Mouse (Mus musculus) megakaryocyte, adult 5-6 weeks (primary cell): Measurements from ENCODE around the gene Six3. TPM values are rescaled to one million over a fixed set of nuclear protein-coding genes. Genes with fewer than 3 reads are reported as not detected.

Experiments
- ATAC-seq: 2 replicates; pipeline ENCODE4 v1.8.0; 2016; ENCODE audit warnings: mild to moderate bottlenecking, inconsistent platforms; ENCODE audit not compliant: poor library complexity, severe bottlenecking
- total RNA-seq, 2 experiments: library from RNA; stranded (forward) in 1 of 2; stranded (reverse) in 1 of 2; fragments of 153-499, 151-499 nt in 1 of 2; fragments of 221-1000, 200-1000 nt in 1 of 2; gene quantifications; 2 replicates each; pipeline versions ENCODE4 v1.2.3 to v1.2.4; 2015 to 2017

Gene Six3
- total RNA-seq (2015) (not detected in 2 replicates), total RNA-seq (2017) (not detected in 2 replicates)

DNA sequence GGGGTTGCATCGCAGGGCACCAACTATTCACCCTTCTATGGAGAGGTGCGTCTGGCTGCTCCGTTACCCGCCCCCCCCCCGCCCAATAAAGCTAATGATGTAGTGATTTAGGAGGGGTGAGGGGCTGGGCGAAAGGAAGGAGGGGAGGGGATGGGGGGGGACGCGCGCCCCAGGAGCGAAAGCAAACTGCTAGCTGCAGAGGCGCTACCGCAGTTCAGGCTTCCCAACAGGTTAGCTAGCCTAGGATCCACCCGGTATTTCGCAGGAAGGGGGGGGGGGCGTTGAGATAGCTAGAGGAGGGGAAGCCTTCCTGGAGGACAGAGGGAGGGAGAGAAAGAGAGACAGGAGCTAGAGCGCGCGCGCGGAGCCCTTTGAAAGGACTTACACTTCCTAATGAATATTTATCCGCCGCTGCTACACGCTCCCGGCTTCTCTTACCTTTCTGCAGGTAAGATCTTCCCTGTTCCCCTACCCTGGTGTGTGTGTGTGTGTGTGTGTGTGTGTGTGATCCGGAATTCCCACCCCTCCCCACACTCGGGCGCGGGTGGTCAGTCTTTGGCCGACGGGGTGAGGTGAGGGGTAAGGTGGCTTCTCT, at the start of gene Six3:
Gene Six3 (plus strand): TSS at position 343 of the 595 bp plus-strand sequence.
- ATAC-seq, result no peak

DNA sequence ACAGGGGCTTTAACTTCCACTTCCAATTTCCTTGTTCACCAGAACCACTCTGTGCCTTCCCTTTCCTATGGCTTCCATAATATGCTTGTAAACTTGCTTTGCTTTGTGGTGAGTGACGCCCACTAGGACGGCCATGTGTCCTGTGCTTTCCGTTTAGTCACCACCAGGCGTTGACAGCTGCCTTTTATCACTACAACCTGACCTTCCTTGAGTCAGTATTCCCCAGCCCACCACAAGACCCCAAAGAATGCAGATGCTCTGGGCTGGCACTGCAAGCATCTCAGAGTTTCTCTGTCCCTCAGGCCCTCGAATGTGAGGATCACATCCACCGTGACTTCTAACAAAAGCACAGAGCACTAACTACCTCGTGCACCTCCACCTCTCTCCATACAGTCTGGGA, 49.3 kb upstream of the Six3 start:
- no peak for ATAC-seq

DNA sequence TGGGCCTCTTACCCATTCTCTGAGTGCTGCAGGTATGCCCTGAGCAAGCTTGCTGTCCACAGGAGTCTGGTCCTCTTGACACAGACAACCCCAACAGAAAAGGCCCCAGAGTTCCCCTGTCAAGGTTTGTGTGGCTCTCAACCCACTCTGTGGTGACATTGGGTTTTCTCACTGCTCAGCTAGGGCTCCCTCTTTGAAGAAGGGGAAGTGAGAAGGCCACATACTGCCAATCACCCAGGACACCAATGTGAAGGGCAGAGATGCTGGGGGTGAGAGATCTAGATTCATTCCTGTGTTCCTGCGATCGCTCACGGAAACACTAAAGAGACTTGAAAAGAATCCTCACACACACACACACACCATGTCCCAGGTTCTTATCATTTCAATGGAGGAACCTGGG, 39.4 kb upstream of the Six3 start:
- ATAC-seq, result peak; percentile 38

GRCm38 (mm10) chr17:85578290-85578689, 35.1 kb upstream of the Six3 start:
- ATAC-seq, result no peak

- ATAC-seq, result no peak
Observed at GRCm38 (mm10) chr17:85579350-85579749, 34.1 kb upstream of the Six3 start.

GRCm38 (mm10) chr17:85580221-85580620, 33.2 kb upstream of the Six3 start:
- no peak for ATAC-seq

- no peak for ATAC-seq
Observed at GRCm38 (mm10) chr17:85584170-85584569, 29.2 kb upstream of the Six3 start.

GRCm38 (mm10) chr17:85584573-85584972, 28.8 kb upstream of the Six3 start:
- no peak for ATAC-seq

DNA sequence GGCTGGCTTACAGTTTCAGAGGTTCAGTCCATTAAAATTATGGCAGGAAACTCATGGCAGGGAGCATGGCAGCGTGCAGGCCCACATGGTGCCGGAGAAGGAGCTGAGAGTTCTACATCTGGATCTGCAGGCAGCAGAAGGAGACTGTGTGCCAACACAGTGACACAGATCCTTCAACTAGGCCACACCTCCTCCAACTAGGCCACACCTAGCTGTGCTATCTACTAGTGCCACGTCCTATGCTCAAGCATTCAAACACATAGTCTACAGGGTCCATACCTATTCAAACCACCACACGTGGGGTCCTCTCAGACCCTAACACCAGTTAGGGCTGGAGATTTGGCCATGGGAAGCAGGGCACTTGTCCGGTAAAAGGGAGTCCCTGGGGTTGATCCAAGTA, 27.6 kb upstream of the Six3 start:
- no peak for ATAC-seq

DNA sequence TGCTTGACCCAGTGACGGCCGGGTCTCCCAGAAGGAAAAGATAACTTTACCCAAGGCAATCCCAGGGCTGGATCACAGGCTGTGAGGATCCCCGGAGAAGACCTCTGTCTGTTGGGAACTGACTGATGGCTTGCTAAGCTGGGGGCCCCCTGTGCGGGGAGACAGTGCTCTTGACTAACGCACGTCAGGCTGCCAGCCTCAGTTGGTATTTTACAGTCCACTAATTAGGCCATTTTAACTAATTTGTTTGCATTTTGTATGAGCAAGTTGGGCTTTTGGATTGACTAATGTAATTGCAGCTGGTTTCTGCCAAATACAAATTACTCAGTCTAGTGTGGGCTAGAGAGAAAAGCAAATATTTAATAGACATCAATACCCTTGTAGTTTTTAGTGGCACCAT, 21.4 kb upstream of the Six3 start:
- ATAC-seq, result no peak

GRCm38 (mm10) chr17:85595853-85596252, 17.6 kb upstream of the Six3 start:
- ATAC-seq, result no peak

- no peak for ATAC-seq
Observed at GRCm38 (mm10) chr17:85596341-85596890, 17.0 kb upstream of the Six3 start.

- no peak for ATAC-seq
Observed at GRCm38 (mm10) chr17:85599520-85599919, 13.9 kb upstream of the Six3 start.

- no peak for ATAC-seq
Observed at GRCm38 (mm10) chr17:85606463-85606862, 6.9 kb upstream of the Six3 start.

GRCm38 (mm10) chr17:85607556-85608365, 5.6 kb upstream of the Six3 start:
- ATAC-seq, result no peak

- ATAC-seq, result no peak
Observed at GRCm38 (mm10) chr17:85608366-85609093, 4.9 kb upstream of the Six3 start.

DNA sequence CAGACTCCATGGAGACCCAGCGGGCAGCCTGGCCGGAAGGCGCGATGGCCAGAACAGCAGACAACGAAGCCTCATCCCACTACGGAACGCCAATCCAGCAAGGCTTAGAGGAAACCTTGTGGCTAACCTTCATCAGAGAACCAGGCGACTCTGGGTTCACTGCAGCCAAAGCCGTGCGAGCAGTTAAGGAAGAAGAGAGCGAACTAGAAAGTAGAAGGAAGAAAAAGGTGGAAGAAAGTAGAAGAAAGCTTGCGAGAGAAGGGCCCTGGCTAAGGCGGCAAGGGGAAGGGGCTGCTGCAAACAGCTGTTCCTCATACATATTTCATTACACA, 4.3 kb upstream of the Six3 start:
- ATAC-seq, result no peak

DNA sequence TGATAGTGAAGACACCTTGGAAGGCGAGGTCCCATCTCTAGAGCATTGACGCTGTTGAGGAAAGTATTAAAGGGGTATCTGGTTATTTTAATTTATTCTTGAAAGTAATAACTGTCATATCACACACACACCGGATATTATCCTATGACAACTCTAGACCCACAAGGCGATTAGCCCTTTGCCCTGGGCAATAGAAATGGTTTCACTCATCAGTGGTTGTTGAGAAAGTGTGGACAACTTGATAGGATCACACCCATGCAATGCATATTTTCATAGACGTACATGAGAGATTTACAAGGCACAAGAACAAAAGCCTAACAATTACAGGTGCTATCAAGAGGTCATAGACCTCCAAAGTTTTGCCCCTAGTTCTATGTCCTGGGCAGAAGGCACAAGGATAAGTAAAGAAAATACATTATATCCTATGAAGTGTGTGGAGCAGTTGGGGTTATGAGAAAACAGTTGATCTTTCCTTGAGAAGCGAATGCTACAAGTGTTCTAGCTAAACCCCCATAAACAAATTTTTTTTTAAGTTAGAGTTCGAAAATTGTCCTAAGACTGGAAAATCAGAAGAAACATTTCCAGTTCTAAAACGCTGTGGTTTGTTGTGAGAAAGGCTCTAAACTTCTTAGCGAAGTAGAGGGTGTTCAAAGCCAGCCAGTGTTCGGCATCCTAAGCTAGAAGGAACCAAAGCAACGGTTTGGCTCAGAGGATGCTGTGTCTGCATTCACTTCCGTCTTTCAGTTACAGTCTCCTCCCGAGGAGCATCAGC, 3.6 kb upstream of the Six3 start:
- no peak for ATAC-seq

GRCm38 (mm10) chr17:85610393-85611115, 2.9 kb upstream of the Six3 start:
- no peak for ATAC-seq
